Mouse (Mus musculus) frontal cortex, postnatal 10 days (tissue): Measurements from ENCODE around the gene Cox14.
"Not testable (repeated sequence)": the region's sequence is repeated elsewhere in the genome, so short reads cannot be mapped to it uniquely, and the experiment has no call there.

ENCODE experiments used
- DNase-seq, 2 experiments: peaks; one replicate each; pipeline ENCODE4 v3.0.0; 2022; ENCODE audit warnings: low spot score in 2 of 2, mixed read lengths in 1 of 2

The Cox14 gene

DNA sequence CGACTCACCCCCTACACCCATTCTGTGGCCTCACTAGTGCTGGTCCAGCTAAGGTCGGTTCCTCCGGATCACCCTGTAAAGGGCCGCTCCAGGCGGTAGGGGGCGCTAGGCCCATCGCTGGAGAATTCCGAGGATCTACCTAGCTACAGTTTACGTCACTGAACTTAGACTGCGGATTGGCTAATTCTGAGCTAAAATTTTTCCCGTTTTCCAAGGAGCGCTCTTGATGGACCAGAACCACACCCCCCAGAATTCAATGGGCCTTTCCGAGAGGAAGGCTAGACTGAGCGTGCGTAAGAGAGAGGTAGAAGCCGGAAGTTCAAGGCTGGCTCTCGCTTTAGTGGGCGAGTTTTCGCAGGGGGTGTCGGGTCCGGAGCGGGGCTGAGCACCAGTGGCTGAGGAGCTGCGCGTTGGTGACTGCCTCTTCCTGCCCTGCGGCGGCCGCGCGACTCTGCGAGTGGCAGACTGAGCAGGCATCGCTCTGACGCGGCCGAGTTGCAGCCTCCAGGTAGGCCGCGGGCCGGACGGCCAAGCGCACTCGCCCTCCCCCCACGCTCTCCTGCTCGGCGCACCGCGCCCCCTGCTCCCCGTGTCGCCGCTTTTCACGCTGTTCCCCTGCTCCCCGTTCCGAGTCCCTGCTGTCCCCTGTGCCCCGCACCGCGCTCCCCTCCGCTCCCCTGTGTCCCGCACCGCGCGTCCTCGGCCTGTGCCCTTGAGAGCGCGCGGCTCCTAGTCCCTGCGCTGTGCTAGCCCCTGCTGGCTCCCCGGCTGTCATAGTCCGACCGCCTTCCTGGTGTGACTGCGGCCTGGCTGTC lies at the start of gene Cox14:
Cox14 (plus strand) TSS at position 278 of the 815 bp plus-strand sequence.
- DNase-seq = peak; percentile 92 to 97

DNA sequence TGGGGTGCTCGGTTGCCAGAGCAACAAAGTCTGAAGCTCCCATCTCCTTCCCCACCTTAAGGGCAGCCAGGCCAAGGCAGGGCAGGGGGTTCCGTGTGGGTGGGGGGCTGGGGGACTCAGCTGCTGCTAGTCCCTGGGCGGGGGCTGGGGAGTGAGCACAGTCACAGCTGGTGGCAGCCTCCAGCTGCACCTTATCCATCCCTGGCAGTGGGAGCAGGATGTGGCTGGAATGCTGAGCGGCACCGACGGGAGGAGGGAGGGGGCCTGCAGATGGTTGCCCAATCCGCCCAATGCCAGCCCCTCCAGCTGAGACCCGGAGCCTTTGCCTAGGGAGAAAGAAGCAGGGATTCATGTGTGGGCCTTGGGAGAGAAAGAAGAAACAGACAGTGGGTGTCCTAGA lies 48.3 kb upstream of the Cox14 start:
- DNase-seq = peak; percentile 44 to 63

GRCm38 (mm10) chr15:99678063-99678800 lies 47.2 kb upstream of the Cox14 start:
- DNase-seq = no peak

DNA sequence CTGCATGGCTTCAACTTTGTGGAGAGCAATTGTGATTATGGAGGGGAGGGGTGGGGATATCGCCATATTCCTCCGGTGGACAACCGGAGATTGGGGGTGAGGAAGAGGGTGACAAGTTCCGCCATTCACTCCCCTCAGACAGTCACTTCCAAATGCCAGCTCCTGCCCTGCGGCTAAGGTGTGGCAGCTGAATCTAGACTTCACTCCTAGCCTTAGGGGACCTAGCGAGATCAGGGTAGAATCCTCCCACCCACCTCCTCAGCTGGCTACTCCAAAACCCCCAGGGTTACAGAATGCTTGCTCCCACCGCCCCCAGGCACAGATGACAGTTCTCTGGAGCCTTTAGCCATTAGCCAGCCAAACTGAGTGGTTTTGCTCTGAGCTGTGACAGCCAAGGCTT lies 46.4 kb upstream of the Cox14 start:
- no peak for DNase-seq

DNA sequence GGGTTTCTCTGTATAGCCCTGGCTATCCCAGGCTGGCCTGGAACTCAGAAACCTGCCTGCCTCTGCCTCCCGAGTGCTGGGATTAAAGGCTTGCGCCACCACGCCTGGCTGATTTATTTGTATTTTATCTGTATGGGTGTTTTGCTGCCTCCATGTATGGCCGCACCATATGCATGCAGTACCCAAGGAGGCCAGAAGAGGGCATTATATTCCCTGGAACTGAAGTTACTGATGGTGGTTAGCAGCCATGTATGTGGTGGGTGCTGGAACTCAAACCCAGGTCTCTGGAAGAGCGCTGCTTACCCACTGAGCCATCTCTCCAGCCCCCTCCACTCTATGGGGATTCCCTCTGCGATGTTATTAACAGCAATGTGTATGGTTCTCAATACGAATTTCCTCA lies 42.5 kb upstream of the Cox14 start:
- DNase-seq = no peak

GRCm38 (mm10) chr15:99684156-99684555 lies 41.3 kb upstream of the Cox14 start:
- no peak for DNase-seq

DNA sequence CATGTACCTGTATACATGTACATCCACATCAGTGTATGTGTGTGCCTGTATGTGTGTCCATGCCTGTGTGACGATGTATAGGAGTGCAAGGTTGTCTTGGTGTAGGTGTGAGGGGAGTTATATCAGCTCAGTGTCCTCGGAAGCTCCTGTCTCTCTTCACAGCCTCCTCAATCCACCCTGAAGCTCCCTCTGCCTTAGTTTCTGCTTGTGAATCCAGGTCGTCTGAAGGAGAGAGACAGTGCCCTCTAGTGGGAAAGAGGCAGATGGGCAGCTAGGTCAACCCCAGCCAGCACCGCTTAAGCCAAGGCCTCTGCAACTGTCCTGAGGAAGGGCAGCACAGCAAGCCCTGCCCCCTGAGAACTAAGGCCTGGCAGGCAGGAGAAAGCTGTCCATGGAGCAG lies 36.7 kb upstream of the Cox14 start:
- DNase-seq = peak in 1 of 2 experiments; percentile 47

DNA sequence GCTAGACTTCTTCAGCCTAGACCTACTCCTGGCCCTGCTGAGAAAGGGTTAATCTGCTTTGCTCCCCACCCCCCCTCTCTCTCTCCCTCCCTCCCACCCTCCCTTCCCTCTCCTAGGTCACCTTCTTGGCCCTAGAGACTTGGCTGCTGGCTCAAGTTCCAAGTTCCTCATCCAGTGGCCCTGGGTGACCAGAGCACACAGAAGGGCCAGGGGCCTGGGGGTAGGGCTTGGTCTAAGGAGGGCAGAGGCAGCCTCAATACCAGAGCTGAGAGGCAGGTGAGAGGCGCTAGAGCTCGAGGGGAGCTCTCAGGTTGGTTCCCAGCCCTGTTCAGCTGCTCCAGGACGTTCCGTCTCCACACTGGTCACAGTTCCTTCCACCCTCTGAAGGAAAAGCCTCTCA lies 34.5 kb upstream of the Cox14 start:
- no peak for DNase-seq

- no peak for DNase-seq
These were observed 33.4 kb upstream of the Cox14 start for GRCm38 (mm10) chr15:99691976-99692375.

DNA sequence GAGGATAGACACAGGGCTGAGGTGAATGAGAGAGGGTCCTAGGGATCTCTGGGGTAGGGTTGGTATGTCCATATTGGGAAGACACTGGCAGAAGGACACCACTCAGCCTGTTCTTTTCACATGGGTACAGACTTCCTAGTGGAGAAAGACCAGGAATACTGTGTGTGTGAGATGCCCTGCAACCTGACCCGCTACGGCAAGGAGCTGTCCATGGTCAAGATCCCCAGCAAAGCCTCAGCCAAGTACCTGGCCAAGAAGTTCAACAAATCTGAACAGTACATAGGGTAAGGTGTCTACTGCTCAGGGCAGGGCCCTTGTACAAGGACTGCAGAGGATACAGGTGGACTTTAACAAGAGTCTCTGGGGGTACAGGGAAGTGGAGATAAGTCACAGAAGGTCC lies 28.1 kb upstream of the Cox14 start:
- DNase-seq = no peak

- DNase-seq = no peak
These were observed 26.8 kb upstream of the Cox14 start for GRCm38 (mm10) chr15:99698533-99699085.

GRCm38 (mm10) chr15:99699715-99700114 lies 25.7 kb upstream of the Cox14 start:
- no peak for DNase-seq

GRCm38 (mm10) chr15:99700219-99701106 lies 25.0 kb upstream of the Cox14 start:
- DNase-seq = no peak

- DNase-seq = not testable (repeated sequence)
These were observed 23.8 kb upstream of the Cox14 start for GRCm38 (mm10) chr15:99701640-99701998.

DNA sequence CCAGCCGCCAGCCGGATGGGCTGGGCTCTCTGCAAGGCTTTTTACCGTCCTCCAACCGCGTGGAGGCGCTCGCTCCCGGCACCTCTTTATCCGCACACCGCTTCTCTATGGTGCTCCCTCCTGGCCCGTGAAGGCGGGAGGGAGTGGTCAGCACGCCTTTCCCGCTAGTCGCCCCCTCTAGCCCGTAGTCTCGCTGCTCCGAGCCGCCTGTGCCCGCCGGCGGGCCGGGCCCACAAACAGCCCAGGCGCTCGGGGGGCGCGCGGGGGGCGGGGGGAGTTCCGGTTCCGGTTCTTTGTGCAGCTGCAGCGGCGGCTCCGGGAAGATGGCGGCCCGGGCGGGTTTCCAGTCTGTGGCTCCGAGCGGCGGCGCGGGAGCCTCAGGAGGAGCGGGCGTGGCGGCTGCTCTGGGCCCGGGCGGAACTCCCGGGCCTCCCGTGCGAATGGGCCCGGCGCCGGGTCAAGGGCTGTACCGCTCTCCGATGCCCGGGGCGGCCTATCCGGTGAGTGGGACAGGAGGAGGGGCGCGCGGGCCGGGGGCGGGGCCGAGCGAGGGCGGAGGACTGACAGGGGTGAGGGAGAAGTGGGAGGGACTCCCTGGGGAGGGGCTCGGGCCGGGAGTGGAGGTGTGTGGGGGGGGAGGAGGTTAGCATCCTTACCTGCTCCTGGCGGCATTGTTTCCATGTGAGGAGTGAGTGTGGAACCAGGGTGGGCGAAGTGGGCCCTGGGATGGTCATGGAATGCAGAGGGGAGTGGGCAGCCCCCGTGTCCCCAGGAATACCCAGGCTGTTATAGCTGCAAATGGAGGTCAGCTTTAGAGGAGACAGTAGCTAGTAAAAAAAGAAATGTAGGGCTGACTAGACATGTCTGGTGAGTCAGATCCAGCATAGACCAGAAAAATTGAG lies 23.2 kb upstream of the Cox14 start, which contains the start of gene Smarcd1:
Smarcd1 (plus strand) TSS at position 131 of the 902 bp plus-strand sequence.
- DNase-seq = peak; percentile 91 to 95

DNA sequence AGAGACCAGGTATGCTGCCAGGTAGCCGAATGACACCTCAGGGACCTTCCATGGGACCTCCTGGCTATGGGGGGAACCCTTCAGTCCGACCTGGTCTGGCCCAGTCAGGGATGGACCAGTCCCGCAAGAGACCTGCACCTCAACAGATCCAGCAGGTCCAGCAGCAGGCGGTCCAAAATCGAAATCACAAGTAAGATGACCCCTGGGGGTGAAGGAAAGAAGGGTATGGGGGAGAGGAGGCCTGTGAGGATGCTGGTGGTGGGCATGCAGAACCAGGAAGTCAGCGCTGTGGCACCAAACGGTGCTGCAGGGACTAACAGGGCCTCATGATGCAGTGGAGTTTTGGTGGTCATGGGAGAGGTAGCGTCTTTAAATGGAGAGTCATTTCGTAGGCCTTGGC lies 22.3 kb upstream of the Cox14 start:
- DNase-seq = no peak

DNA sequence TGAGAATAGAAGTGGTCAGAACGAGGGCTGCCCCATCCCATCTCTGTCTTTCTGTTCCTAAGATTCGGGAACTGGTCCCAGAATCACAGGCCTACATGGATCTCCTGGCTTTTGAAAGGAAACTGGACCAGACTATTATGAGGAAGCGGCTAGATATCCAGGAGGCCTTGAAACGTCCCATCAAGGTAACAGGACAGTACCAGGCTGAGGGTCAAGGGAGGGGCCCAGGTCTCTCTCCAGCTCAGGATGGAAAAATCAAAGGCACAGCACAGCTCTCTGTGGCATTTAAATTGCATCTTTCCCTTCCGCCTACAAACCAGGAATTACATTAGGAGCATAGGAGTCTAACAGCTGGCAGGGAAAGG lies 21.8 kb upstream of the Cox14 start:
- no peak for DNase-seq

GRCm38 (mm10) chr15:99704041-99704681 lies 21.3 kb upstream of the Cox14 start:
- DNase-seq = no peak

DNA sequence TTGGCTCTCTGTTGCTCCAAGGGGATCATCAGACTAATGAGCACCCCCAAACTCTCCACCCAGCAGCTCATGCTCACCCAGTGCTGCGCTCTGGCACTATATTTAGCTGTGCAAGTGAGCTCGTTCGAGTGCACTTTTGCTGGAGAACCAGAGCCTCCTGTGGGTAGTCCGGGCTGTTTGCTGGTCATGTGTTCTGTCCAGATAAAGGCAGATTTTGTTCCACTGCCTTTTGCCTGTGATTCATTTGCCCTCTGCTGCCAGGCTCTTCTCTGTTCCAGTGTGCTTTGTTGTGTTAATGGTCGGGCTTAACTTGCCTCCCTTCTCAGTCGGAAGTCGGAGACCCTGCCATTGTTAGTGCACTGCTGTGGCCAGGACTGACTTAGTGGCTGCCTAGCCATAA lies 20.5 kb upstream of the Cox14 start:
- DNase-seq = no peak

- no peak for DNase-seq
These were observed 19.9 kb upstream of the Cox14 start, which contains the start of gene Gm17349 for GRCm38 (mm10) chr15:99705440-99706048. TSS of gene Gm17349 (minus strand) at chr15:99705490.
